Mouse (Mus musculus) layer of hippocampus, adult 9-11 months (tissue): ENCODE results near the gene Pdcd4.

Experiments
- DNase-seq: peaks from one replicate; pipeline ENCODE4 v3.0.0; 2022

Gene Pdcd4

GRCm38 (mm10) chr19:53872994-53873713 is 18.9 kb upstream of the Pdcd4 start:
- DNase-seq, result no peak

DNA sequence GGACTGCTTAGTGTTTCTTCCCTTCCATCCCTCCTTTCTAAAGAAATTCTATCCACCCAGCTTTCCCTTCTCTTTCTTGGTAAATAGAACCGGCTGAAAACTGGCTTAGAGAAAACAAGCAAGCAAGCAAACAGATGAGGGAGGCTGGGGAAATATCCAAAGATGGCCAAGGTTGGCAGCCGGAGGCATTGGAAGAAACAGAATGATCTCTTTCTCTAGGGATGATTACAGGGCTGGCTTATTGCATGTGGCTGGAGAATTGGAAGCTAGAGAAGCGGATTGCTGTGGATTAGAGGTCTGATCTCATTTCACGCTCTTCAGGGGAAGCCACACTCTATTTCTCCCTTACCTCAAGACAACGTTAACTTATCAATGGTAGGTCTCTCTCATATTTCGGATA is 16.8 kb upstream of the Pdcd4 start:
- DNase-seq, result no peak

DNA sequence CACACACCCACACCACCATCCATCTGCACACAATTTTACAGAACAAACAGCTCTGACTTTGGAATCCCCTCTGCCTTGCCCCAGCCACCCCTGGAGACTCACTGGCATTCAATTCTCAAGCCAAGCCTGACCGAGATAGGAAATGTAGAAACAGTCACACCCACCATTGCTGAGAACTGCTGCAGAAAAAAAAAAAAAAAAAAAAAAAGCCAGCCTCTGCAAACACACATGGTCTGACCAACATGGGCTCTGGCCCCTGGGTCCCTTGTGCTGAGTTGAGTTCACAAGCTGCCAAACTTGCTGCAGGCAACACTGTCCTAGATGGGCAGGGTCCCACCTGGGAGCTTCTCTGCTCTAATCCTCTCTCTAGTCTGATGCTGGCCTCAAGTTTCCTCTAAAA is 14.3 kb upstream of the Pdcd4 start:
- DNase-seq, result no peak

DNA sequence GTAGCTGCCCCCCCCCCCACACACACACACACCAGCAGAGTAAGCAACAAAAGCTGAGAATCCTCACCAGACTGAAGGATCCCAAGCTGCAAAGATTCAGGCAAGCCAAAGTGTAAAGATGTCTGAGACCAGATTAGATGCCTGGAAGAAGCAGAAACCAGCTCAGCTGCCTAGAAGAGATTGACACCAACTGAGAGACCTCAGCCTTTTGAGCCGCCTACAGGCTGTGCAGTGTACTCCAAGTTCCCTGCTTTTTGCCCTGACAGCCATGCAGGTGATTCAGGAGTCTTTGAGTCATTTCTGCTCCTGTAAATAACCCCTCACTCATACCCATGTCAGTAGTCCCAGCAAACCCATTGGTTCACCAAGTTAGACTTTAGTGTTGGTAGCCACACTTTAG is 11.6 kb upstream of the Pdcd4 start:
- no peak for DNase-seq

- DNase-seq, result no peak
Measured at GRCm38 (mm10) chr19:53881786-53882185, 10.2 kb upstream of the Pdcd4 start.

DNA sequence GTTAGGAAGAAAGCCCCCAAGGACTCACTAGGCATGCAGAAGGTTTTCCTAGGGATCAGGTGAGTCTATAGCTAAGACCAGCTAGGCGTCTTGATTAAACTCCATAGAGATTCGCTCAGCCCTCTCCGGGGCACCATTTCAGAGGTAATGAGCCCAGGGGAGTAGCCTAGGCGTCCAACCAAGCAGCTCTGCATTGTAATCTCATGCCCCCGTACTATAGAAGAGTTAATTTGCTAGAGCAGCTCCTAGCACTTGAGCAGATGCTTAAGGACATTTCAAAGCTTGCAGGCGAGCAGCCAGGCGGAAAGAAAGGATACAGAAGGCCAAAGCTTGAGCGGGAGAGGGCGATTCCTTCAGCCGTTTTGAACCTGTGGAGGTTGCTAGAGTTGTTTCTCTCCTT is 6.6 kb upstream of the Pdcd4 start:
- DNase-seq, result no peak

DNA sequence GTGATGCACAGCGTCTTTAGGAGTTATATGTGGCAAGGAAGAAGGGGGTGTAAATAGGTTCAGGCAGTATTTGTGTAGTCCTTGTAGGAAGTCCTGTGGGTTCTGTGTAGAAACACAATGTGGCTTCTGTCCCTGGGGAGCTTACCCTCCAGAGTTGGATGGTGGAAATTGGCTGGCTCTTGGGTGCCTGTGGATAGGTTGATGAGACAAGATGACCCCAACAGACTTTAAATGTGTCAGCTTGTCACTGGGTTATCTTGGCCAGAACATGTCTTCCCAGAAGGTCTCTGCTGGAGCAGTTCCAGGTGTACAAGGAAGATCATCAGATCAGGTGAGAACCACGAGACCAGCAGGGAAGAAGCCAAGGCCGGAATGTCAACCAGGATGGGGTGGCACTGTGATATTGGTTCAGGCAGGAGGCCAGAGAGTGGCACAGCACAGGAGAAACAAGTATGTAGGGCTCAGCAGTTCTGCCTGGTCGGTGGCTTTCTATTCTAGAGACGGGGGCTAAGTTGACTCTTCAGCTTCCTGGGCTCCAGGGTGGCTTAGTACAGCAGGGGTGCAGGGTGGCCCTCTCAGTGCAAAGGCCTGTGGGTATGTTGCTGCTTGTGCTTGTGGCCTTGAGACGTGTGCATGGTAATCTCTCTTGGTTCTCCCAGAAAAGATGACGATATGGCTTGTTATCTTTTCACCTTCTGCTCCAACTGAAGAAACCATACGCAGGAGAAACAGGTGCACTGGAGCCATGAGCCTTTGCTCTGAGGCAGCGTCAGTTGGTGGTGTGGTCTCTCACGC is 5.3 kb upstream of the Pdcd4 start:
- no peak for DNase-seq

DNA sequence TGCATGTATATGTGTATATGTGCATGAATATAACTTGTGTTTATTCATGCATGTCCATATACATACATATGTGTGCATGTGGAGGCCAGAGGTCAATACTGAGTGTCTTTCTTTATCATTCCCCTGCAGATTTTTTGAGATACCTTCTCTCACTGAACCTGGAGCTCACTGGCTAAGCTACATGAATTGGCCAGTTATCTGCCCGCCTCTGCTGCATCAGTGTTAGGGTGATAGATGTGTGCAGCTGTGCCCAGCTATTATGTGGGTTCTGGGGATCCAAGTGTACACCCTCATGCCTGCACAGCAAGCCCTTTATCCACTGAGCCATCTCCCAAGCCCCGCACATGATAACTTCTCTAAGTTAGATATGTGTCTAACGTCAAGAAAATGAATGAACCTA is 4.2 kb upstream of the Pdcd4 start:
- DNase-seq, result no peak

DNA sequence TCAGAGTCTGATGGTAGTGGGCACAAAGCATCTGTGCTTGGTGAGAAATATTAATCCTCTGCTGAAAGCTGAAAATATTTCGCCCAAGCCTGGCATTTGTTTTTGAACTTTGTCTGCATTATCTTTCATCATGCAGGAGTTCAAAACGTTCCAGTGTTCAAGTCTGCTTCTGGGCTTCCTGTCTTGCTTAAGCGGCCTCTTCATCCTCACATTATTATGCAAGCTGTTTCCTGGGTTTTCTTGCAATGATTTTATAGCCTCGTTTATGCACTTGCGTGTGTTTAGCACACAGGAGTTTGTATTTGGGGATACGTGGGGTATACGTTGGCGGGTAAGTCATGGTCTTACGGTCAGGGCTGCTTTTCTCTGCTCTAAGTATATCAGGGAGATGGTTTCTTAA is 3.7 kb upstream of the Pdcd4 start:
- DNase-seq, result no peak

DNA sequence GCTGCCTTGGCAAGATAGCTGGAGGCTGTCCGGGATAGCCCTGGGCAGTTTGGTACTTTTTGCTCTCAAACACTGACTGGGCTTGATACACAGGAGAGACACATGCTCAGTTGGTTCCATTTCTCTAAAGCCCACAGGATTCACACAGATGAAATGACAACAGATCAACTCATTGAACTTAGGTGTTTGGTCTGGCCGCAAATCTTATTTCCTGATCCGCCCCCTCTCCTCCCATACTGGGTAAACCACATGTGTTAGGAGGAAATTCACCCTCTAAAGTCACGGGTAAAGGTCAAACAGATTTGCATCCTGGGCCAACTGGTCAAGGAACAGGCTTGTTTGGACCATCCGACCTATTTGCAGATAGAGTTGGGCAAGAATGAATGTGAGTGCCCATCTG is 2.5 kb upstream of the Pdcd4 start:
- DNase-seq, result no peak

- DNase-seq, result no peak
Measured at GRCm38 (mm10) chr19:53890274-53890673, 1.8 kb upstream of the Pdcd4 start.

- DNase-seq, result no peak
Measured at GRCm38 (mm10) chr19:53890781-53891251, 1.2 kb upstream of the Pdcd4 start.

DNA sequence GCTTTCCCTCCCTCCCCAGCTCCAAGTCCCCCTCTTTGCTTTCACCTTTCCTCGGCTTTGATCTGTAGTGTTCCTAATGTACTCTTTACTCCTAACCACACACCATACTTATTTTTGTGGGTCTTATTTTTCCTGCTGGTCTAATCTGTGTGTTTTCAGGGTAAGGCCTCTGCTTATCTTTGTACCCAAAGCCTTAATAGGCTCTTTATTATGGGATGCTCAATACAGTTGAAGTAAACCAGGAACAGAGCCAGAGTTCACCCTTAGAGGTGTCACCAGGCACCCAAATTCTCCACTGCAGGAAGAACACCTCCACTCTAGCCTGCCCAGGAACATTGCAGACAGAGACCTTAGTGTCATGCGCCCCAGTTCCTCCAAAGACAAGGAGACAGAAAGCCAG is 462 bp upstream of the Pdcd4 start:
- DNase-seq, result no peak

- peak; percentile 80 for DNase-seq
Measured at GRCm38 (mm10) chr19:53892838-53893359, 868 bp downstream of the Pdcd4 start.

GRCm38 (mm10) chr19:53893711-53894171 is 1.7 kb downstream of the Pdcd4 start:
- no peak for DNase-seq

- DNase-seq, result no peak
Measured at GRCm38 (mm10) chr19:53894538-53895121, 2.6 kb downstream of the Pdcd4 start.

DNA sequence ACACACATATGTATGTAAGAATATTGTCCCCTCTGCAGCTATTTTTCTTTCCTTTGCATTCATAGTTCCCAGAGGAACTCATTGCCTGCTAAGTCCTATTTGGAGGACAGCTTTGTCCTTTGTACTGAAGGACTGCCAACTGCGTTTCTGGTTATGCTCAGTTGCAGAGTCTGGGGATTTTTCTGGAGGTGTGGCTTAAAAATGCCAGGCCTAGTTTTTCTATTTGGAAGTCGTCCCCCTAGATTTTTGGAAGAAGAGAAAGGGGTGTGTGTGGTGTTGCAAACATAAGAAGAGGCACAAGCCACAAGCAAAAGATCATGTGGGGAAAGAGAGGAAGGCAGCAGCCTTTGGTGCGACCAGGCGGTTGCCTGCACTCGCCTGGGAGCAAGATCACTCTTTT is 6.0 kb downstream of the Pdcd4 start:
- DNase-seq, result no peak

- DNase-seq, result no peak
Measured at GRCm38 (mm10) chr19:53898498-53898897, 6.5 kb downstream of the Pdcd4 start.

DNA sequence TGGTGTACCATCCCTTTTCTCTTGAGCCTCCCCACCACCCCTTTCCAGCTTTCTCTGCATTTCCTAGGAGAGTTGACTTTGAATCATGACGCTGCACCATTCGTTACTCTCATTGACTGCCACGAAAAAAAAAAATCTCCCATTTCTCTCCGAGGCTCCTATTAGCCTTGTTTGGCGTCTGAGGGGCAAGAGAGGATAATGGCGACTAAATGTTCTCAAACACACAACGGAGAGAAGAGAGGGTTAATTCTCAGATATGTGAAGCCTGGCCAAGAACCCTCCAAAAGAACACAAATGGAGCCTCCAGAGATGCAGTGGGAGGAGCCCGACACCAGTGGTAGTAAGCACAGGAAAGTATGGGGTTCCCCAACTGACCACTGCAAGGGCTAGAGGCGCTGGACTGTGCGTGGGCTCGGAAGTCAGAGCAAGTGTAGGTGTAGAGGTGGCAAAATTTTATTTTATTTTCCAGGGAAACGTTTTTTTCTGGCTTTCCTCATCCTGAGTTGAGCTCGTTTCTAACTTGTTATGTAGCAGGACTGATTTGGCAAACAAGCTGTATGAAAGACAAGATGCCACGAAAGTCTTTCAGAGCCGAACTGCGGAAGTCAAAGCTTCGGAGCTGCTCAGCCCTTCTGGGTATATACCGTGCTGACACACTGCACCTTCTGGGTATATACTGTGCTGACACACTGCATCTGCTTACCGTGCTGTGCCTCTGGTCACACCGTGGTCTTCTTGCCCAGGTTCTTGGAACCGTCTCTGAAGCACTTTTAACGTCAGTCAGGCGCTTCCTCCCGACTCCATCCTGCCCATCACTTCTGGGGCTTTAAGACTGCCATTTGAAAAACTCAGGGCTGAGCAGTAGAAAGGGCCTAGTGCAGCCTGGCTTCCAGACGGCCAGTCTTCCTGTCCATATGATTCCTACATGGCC is 7.2 kb downstream of the Pdcd4 start:
- DNase-seq, result no peak

DNA sequence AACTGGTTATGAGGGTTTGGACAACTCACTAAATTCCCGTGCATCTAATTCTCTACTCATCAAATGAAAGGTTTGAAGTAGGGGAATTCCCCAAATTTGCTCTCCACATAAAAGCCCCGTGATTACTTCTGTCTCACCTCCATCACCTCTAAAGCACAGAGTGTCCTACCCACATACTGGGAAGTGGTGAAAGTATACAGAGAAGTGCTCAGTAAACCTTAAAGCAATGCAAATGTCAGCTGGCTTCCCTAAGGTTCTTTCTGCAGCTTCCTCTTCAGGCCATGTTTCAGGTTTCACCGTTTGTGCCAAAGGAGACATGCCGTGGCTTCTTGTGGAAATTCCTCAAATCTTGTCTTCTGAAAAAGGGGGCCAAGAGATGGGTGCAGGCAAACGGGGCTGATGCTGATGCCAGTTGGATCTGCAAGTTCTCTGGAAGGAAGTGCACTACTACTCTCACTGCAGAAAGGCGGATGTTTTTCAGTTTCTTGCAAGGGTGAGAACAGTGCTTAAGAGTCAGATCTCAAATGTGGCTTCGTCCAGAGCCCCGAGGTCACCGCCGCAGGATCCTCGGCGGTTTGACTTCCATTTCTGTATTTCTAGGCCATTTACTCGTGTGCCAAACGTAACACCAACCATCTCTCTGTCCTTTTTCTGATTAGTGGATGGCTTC is 8.0 kb downstream of the Pdcd4 start:
- DNase-seq, result no peak

- no peak for DNase-seq
Measured at GRCm38 (mm10) chr19:53901931-53902738, 10.1 kb downstream of the Pdcd4 start.
